13 mouse cellular contexts compared by ENCODE assay signal in genomic region chr16:91765121-91765815, GRCm38 (mm10).
"Had no signal": no experiment of that assay in that cellular context is flagged by ENCODE, and none has a peak within 500 bp of the region (broad histone marks: within the 10 kb centered on the region; RNA-seq: fewer than 3 reads in every experiment).

No protein-coding gene starts in this region.

- DNase-seq: kidney, postnatal 10 days; kidney, postnatal 4 days; liver; liver, embryonic 13.5 days; liver, postnatal 0 days; midbrain, embryonic 14.5 days; right cerebral cortex, postnatal 14 days; thymus, adult 2 months; thymus, postnatal 25 days had no signal

- H3K36me3 ChIP-seq: liver, embryonic 13.5 days; lung, embryonic 15.5 days; stomach, embryonic 15.5 days had no signal

- H3K27me3 ChIP-seq: limb, embryonic 12.5 days; lung, embryonic 15.5 days; stomach, embryonic 15.5 days had no signal

- H3K27ac ChIP-seq: limb, embryonic 12.5 days; liver, embryonic 13.5 days; lung, embryonic 15.5 days; stomach, embryonic 15.5 days had no signal

- H3K9me3 ChIP-seq: limb, embryonic 12.5 days; liver, embryonic 13.5 days; lung, embryonic 15.5 days; stomach, embryonic 15.5 days had no signal

- H3K4me3 ChIP-seq: layer of hippocampus, adult 2 months; limb, embryonic 12.5 days; liver, embryonic 13.5 days; lung, embryonic 15.5 days; stomach, embryonic 15.5 days had no signal

- H3K9ac ChIP-seq: limb, embryonic 12.5 days; liver, embryonic 13.5 days; liver, postnatal 0 days; lung, embryonic 15.5 days; stomach, embryonic 15.5 days had no signal

- H3K4me2 ChIP-seq: limb, embryonic 12.5 days; liver, embryonic 13.5 days; lung, embryonic 15.5 days; stomach, embryonic 15.5 days had no signal
